Mouse (Mus musculus): ENCODE measurements at regions not wholly inside any gene's neighbourhood (a gene's known extent, or its start where the extent isn't known, plus 50 kb on each side); places are given as distances from the start of the nearest gene placed in this dataset.

DNA sequence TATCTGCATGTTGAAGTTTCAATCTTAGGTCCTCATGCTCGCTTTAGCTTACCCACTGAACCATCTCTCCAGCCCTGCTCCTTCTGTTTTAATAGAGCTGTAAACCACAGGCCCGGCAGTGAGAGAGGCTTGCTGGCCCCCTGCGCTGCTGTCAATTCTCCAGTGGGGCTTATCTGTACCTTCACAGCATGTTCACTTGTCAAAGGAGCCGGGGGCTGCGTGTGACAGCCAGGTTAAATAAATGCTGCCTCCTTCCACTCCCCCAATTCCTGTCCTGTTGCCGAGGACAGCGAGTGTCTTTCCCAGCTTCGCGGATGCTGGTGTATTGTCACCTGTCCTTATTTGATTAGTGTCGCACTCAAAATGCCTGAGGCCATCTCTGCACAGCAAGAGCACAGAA, 125.7 kb upstream of the Thy1 start:
- no peak for TF ChIP-seq POLR2A (IDR thresholded peaks at IDR 0.05; ENCODE audit: borderline replicate concordance, insufficient read depth, low read length)
- TF ChIP-seq CTCF (IDR thresholded peaks at IDR 0.05; ENCODE audit: borderline replicate concordance, insufficient read depth, low read depth, low read length), result no peak
